Mouse (Mus musculus): ENCODE results near the gene Rps26. TPM values are rescaled to one million over a fixed set of nuclear protein-coding genes. Genes with fewer than 3 reads are reported as not detected.

Rps26 gene
- total and polyA plus RNA-seq, 2 experiments from 2014 or later: 398 to 1,580 TPM

DNA sequence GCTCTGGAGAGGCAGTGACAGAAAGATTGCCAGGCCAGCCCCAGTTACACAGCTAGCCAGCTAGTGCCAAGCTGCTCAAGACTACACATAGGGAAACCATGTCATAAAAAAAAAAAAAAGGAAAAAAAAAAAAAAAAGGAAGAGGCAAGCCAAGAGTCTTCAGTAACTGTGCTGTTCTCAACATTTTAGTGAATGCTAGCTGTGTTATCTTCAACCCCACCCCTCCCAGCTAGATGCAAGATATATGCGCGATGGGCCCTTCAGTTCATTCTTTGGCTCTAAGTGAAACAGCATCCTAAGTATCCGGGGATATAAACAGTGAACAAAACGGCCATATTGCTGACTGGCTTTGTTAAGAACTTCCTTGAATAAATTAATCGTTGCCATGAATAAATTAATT is 33.8 kb downstream of the Rps26 start:
- H3K36me3 ChIP-seq (ENCODE audit: insufficient read depth, low read length): no peaks in the 10 kb centered on the region
- DNase-seq (ENCODE audit: low spot score): no peak
- H3K27ac ChIP-seq (ENCODE audit: low read depth, low read length): no peak overlapping the region
- ATAC-seq (ENCODE audit: low FRiP score): no peak
- H3K9me3 ChIP-seq (ENCODE audit: low read length): no peaks in the 10 kb centered on the region
- H3K4me3 ChIP-seq (ENCODE audit: low read depth, low read length): no peak overlapping the region
- H3K4me2 ChIP-seq (ENCODE audit: low read depth, low read length, poor library complexity, severe bottlenecking): no peak overlapping the region
- TF ChIP-seq CTCF (IDR thresholded peaks at IDR 0.05): no peak
- 75% methylated on average over 5 of the region's 5 CpGs for WGBS
- peaks cover 18% of the 10 kb centered on the region for H3K27me3 ChIP-seq (ENCODE audit: insufficient read depth, low read length)
- H3K4me1 ChIP-seq (ENCODE audit: insufficient read depth, low read length): peaks cover 6% of the 10 kb centered on the region; the same call in 1 of the 2 replicates
- no peak overlapping the region for H3K9ac ChIP-seq (replicated peaks; ENCODE audit: low read length, poor library complexity, severe bottlenecking)

DNA sequence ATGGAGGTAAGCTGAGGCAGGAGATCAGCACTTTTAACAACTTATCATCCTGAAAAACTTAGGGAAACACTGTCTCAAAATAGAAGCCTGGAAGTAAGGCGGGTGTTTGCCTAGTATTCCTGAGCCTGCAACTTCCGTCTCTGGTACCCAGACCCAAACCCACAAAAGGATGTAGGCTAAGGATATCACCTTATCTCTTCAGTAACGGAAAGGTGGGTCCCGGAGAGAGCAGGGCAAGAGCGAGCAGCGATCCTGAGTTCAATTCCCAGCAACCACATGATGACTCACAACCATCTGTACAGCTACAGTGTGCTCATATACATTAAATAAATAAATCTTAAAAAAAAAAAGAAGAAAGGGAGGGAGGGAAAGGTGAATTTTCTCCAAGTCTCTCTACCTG is 35.1 kb downstream of the Rps26 start:
- Histone ChIP-seq H3K4me3 (ENCODE audit: low read depth, low read length) (no peak overlapping the region), H3K9me3 (ENCODE audit: low read length) (no peaks in the 10 kb centered on the region), H3K27ac (ENCODE audit: low read depth, low read length) (no peak overlapping the region), H3K4me2 (ENCODE audit: low read depth, low read length, poor library complexity, severe bottlenecking) (no peak overlapping the region), H3K36me3 (ENCODE audit: insufficient read depth, low read length) (no peaks in the 10 kb centered on the region), H3K9ac (replicated peaks; ENCODE audit: low read length, poor library complexity, severe bottlenecking) (no peak overlapping the region), H3K27me3 (ENCODE audit: insufficient read depth, low read length) (peaks cover 24% of the 10 kb centered on the region), H3K4me1 (ENCODE audit: insufficient read depth, low read length) (peaks cover 6% of the 10 kb centered on the region; the same call in 1 of the 2 replicates)
- no peak for ATAC-seq (ENCODE audit: low FRiP score)
- DNase-seq (ENCODE audit: low spot score): no peak
- WGBS: 90% methylated on average over 6 of the region's 6 CpGs
- TF ChIP-seq CTCF (IDR thresholded peaks at IDR 0.05): no peak

DNA sequence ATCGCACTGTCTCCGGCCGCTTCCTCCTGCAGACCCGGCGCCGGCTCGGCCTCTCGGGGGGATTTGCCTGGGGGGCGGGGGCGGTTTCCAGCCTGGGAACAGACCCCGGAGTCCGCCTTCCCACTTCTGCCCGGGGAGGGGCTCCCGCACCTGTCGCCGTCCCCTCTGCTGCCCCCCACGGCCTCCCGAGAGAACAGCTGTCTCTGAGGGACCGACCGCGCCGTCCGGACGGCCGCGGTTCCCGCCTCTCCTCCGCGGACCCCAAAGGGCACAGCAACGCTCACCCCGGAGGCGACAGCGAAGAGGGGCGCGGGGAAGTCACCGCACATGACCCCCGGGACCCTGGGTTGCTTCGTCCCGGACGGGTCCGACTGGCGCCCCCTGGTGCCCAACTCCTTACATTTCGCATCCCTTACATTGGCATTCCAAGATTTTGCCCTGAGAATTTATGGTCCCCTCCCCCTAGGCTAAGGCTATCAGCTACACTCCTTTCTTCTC is 36.3 kb downstream of the Rps26 start:
- H3K9ac ChIP-seq (replicated peaks; ENCODE audit: low read length, poor library complexity, severe bottlenecking): peak overlapping the region; percentile 45
- under 1% methylated on average over 40 of the region's 43 CpGs for WGBS

DNA sequence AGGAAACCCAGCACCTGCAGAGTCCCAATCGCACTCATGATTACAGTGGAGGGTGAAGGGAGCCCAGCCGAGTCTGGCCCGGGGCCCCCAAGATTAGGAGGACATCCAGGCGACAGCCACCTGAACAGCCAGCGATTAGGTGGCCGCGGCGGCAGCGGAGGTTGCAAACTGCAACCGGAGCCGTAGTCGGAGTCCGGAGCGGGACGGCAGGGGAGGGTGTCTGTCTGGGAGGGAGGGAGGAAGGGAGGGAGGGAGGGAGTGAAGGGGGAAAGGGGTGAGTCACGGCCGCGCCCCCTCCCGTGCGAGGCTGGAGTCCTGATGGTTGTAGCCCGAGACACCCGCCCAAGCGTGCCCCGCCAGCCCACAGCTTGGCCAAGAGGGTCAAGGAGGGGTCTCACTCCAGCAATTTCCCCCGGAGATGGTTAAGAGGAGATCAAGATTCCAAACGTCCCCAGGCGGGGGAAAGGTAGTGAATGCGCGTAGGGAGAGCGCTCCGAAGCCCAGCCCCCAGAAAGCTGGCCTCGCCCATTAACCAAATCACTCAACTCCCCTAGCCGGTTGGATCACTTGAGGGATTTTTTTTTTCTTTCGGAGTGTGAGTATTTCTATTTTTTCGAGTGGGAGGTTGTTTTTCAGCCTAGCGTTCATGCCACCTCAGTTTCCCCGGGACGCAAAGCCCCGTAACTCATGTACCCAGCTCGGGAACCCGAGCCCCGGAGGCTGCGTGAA is 36.9 kb downstream of the Rps26 start, which contains the start of gene Erbb3:
Erbb3 (minus strand) TSS at position 189 of the 729 bp plus-strand sequence.
- Histone ChIP-seq H3K36me3 (ENCODE audit: insufficient read depth, low read length) (no peaks in the 10 kb centered on the region), H3K9me3 (ENCODE audit: low read length) (no peaks in the 10 kb centered on the region), H3K4me3 (ENCODE audit: low read depth, low read length) (peak within 1 kb of the TSS; percentile 53), H3K9ac (replicated peaks; ENCODE audit: low read length, poor library complexity, severe bottlenecking) (peak within 1 kb of the TSS; percentile 45), H3K27ac (ENCODE audit: low read depth, low read length) (no peak within 1 kb of the TSS), H3K27me3 (ENCODE audit: insufficient read depth, low read length) (peaks cover 24% of the 10 kb centered on the region), H3K4me2 (ENCODE audit: low read depth, low read length, poor library complexity, severe bottlenecking) (peak within 1 kb of the TSS; percentile 99), H3K4me1 (ENCODE audit: insufficient read depth, low read length) (peaks cover 6% of the 10 kb centered on the region; the same call in 1 of the 2 replicates)
- TF ChIP-seq CTCF (IDR thresholded peaks at IDR 0.05): no peak
- ATAC-seq (ENCODE audit: low FRiP score) (0 out of 2 replicates have a peak, but pooled peaks have one; percentile 44), DNase-seq (ENCODE audit: low spot score) (peak; percentile 18)
- WGBS: under 1% methylated on average over 39 of the region's 43 CpGs

More for the DNA sequence above, 36.3 kb downstream of the Rps26 start:
- no peaks in the 10 kb centered on the region for H3K36me3 ChIP-seq (ENCODE audit: insufficient read depth, low read length)
- ATAC-seq (ENCODE audit: low FRiP score) (peak; percentile 57; the same call in 1 of the 2 replicates), DNase-seq (ENCODE audit: low spot score) (peak; percentile 55)
- TF ChIP-seq CTCF (IDR thresholded peaks at IDR 0.05): peak; percentile 77
- H3K27ac ChIP-seq (ENCODE audit: low read depth, low read length): no peak overlapping the region
- H3K4me3 ChIP-seq (ENCODE audit: low read depth, low read length): peak overlapping the region; percentile 53
- peaks cover 6% of the 10 kb centered on the region; the same call in 1 of the 2 replicates for H3K4me1 ChIP-seq (ENCODE audit: insufficient read depth, low read length)
- H3K4me2 ChIP-seq (ENCODE audit: low read depth, low read length, poor library complexity, severe bottlenecking): peak overlapping the region; percentile 99
- no peaks in the 10 kb centered on the region for H3K9me3 ChIP-seq (ENCODE audit: low read length)
- H3K27me3 ChIP-seq (ENCODE audit: insufficient read depth, low read length): peaks cover 24% of the 10 kb centered on the region

DNA sequence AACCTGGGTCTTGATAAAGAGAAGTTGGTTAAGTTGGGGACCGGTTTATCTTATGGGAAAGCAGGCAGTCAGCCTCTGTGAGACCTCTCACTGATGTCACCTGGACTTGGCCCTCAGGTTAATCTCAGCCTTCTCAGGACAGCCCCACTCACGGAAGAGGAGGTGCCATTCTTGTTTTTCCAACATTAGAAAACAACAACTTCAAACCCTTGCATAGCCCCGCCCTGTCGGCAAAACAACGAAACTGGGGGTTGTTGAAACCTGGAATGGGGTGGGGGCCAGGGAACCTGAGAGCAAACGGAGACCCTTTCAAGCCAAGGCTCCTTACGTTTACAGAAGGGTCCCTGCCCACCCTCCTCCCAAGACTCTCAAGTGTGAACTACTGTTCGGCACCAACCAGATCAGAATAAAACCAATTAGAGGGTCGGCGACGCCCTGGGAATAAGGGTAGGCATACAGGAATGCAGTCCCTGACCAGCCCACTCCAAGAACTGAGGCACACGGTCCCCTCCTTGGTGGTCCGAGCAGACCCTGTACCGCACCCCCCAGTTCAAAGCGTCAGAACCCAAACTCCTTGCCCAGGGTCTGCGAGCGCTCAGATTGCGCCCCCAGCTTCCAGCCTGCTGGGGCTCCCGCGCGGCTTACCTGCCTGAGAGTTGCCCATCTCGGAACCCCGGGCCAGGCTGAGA is 37.6 kb downstream of the Rps26 start:
- no peaks in the 10 kb centered on the region for H3K36me3 ChIP-seq (ENCODE audit: insufficient read depth, low read length)
- H3K4me2 ChIP-seq (ENCODE audit: low read depth, low read length, poor library complexity, severe bottlenecking): peak overlapping the region; percentile 99
- DNase-seq (ENCODE audit: low spot score): no peak
- no peaks in the 10 kb centered on the region for H3K9me3 ChIP-seq (ENCODE audit: low read length)
- TF ChIP-seq CTCF (IDR thresholded peaks at IDR 0.05): no peak
- peaks cover 6% of the 10 kb centered on the region; the same call in 1 of the 2 replicates for H3K4me1 ChIP-seq (ENCODE audit: insufficient read depth, low read length)
- H3K9ac ChIP-seq (replicated peaks; ENCODE audit: low read length, poor library complexity, severe bottlenecking): peak overlapping the region; percentile 45
- 4% methylated on average over 23 of the region's 23 CpGs for WGBS
- ATAC-seq (ENCODE audit: low FRiP score): 0 out of 2 replicates have a peak, but pooled peaks have one; percentile 10
- H3K27me3 ChIP-seq (ENCODE audit: insufficient read depth, low read length): peaks cover 24% of the 10 kb centered on the region
- H3K27ac ChIP-seq (ENCODE audit: low read depth, low read length): no peak overlapping the region
- peak overlapping the region; percentile 53 for H3K4me3 ChIP-seq (ENCODE audit: low read depth, low read length)
